Mouse (Mus musculus) ovary, postnatal 36 days (tissue): ENCODE measurements around the gene Sept9.

Source experiments
- DNase-seq: peaks from one replicate; pipeline ENCODE4 v3.0.0; 2022; ENCODE audit warnings: low spot score, mixed read lengths

Gene Sept9

DNA sequence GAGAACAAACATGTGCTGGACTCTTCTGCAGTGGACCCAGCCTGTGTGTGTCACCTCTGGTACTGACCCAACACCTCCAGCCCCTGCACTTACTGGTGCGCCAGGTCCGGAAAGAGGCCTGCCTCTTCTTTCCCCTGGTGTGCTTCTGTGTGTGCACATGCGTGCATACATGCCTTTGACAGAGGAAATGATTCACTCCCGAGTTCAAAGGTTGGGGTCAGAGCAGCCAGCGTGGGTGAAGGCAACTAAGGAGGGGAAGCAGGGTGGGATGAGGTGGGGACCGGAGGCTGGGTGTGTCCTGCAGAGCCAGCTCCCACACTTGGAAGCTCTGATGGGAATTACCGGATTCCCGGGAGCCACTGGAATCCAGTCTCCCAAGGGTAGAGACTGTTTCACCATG lies 46.8 kb downstream of the Sept9 start:
- no peak for DNase-seq

GRCm38 (mm10) chr11:117246981-117247431 lies 47.5 kb downstream of the Sept9 start:
- DNase-seq, result no peak

DNA sequence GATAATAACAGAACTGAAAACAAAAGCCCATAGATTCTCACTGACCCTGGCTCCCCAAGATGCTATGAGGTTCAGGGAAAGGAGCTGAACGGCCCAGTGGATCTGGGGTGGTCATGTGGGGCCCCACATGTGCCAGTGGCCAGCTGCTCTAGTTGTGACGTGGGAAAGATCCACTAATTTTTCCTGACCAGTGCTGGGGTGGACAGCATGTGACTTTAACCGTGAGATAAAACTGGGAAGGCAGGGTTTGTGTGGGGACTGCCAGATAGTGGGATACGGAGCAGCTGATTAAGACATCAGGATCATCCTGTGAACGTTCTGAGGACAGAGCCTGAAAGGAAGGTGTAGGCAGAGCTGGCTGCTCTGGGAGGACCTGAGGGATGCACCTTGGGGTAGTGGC lies 48.1 kb downstream of the Sept9 start:
- no peak for DNase-seq

GRCm38 (mm10) chr11:117248734-117249248 lies 49.3 kb downstream of the Sept9 start:
- DNase-seq, result no peak

DNA sequence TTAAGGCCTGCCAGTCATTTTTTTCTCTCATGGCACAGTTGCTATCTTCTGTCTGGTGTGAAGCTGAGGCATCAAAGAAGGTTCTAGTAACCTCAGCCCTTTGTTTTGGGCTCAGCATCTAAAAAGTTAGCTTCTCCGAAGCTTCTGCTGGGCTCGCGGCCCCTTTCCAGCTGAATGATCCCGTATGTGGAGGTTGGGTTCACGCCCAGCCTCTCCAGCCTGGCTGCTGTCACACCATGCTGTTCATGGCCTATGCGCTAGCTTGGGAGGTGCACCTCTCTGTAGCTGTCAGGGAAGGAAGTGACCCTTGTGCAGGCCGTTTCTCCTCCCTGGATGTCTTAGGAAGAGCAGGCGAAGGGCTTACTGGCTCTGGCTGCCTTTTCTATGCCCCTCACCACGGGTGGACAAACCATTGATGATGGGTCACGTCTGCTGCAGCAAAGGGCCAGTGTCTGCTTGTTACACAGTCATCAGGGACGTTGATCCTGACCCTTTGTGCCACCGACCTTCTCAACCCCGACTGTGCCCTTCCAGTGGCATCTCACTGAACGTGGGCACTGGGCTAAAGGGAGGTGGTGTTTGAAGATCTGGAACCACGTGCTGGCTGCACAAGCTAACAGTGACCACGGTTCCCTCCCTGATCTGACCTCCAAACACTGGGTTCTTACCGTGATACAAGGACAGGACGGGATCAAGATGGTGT lies 50.0 kb downstream of the Sept9 start:
- DNase-seq, result no peak

DNA sequence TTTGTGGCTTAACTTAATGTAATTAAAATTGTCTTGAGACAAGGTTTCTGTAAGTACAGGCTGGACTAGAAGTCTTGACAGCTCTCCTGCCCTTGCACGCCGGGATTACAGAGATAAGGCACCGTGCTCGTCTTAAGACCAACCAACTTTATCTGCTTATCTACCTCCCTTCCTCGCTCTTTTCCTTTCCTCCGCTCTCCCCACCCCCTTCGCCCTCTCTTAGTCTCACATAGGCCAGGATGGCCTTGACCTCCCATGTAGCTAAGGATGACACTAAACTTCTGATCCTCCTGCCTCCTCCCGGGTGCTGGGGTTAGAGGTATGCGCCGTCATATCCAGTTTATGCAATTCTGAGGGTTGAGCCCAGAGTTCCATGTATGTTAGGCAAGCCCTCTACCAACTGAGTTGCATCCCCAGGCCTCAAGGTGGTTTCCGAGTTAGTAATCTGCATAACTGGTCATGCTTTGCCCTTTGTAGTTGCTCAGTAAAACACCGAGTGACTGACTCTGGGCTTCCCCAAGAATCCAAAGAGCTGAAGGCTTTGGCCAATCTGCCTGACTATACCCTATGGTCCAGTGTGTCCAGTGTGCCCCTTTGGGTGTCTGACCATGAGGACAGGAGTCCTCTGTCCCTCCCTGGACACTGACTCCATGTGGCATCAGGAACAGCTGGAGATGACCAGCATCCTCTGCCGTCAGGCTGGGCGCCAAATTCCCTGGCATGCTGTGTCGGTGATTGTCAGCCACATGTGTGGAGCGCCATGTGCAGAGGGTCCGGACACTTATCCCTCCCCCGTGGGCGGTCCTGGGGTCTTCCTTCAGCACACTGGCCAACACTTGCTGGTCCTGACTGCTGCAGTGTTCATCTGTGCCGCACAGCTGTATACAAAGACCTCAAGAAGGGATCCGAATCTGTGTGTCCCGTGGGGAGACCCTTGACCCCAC lies 50.8 kb downstream of the Sept9 start:
- no peak for DNase-seq

DNA sequence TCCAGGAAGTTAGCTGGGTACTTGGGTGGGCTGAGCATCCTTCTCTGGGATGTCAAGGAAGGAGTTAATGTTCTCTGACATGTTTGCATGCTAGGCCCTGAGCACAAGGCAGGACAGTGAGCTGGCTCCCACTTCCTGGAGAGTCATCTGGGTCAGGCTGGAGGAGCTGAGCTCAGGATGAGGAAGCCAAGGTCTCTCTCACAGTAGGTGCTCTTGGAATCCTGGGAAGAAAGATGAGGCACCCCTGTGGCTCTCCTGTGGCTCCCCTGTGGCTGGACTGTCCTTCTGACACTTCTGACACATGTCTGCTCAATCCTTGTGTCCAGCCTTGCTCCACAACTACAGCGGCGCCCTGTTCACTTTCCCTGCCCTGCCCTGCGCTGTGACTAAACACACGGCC lies 52.3 kb downstream of the Sept9 start:
- no peak for DNase-seq

DNA sequence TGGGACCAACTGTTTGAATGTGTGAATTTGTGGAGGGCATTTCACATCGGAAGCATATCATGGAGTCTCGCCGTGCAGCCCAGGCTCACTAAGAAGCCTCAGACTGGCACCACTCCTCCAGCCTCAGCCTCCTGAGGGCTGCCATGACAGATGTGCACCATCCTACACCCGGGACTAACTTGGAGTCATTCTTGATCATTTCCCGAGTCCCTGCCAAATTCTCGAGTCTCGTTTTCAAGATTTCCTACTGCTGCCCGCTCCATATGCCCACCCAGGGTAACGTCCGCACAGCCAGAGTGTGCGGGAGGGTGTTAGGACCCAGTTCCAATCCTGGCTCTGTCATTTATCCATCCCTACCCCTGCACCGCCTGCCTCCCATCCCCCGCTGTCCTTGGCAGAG lies 53.4 kb downstream of the Sept9 start:
- DNase-seq, result no peak

GRCm38 (mm10) chr11:117254161-117255107 lies 55.0 kb downstream of the Sept9 start:
- no peak for DNase-seq

GRCm38 (mm10) chr11:117255108-117255489 lies 55.6 kb downstream of the Sept9 start:
- no peak for DNase-seq

- no peak for DNase-seq
Observed at GRCm38 (mm10) chr11:117256088-117256487, 56.6 kb downstream of the Sept9 start.

- no peak for DNase-seq
Observed at GRCm38 (mm10) chr11:117256840-117257239, 57.4 kb downstream of the Sept9 start.

DNA sequence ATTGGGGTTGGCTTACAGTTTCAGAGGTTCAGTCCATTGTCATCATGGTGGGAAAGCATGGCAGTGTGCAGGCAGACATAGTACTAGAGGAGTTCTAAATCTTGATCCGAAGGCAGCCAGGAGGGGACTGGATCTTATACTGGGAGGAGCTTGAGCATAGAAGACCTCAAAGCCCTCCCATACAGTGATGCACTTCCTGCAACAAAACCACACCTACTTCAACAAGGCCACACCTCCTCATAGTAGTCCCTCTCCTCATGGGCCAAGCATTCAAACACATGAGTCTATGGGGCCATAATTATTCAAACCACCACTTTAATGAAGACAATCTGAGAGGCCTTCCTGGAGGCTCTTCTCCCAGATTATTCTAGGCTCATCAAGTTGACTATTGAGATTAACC lies 57.8 kb downstream of the Sept9 start:
- no peak for DNase-seq

- DNase-seq, result no peak
Observed at GRCm38 (mm10) chr11:117257842-117258241, 58.4 kb downstream of the Sept9 start.

- no peak for DNase-seq
Observed at GRCm38 (mm10) chr11:117259178-117259960, 59.9 kb downstream of the Sept9 start.

GRCm38 (mm10) chr11:117260631-117261030 lies 61.2 kb downstream of the Sept9 start:
- no peak for DNase-seq

DNA sequence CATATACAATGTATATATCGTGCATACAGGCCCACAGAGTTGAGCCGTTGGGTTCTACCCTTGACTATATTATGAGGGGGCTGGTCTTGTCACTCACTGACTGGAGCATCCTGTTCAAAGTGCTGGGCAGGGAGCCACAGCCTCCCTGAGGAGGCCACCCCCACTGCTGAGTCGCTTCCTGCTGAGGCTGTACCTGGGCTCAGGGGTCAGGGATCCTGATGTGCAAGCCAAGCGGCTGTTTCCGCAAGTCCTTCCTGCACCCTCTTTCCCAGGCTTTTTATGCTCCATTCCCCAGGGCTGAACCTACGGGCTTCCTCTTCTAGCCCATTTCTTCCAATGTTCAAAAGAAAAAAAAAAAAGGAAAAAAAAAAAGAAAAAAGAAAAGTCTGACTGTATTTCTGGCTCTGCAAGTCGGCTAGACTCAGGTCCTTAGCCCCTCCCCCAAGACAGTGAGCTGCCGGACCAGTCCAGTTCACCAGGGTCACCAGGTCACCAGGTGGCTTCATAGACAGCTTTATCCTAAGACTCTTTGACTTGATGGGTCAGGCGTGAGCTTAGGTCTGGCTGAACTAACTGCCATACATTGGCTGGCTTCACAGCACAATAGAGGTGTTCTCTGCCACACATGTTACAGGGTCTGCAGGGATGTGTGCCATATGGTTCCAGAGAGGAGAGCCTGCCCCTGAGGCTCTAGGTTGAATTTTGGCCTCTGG lies 63.8 kb downstream of the Sept9 start:
- no peak for DNase-seq

GRCm38 (mm10) chr11:117264162-117265021 lies 64.9 kb downstream of the Sept9 start:
- no peak for DNase-seq

- DNase-seq, result peak; percentile 59
Observed at GRCm38 (mm10) chr11:117265270-117265980, 66.0 kb downstream of the Sept9 start.
